Mouse (Mus musculus) ES-Bruce4 (cell line): ENCODE measurements at regions not wholly inside any gene's neighbourhood (a gene's known extent, or its start where the extent isn't known, plus 50 kb on each side); places are given as distances from the start of the nearest gene placed in this dataset.

Experiments
- CTCF ChIP-seq: IDR thresholded peaks from one replicate; pipeline ENCODE4 v1.8.1; 2011; ENCODE audit warnings: low read depth, low read length
- POLR2A ChIP-seq: IDR thresholded peaks from one replicate; pipeline ENCODE4 v1.8.1; 2011; ENCODE audit warnings: low read length; ENCODE audit not compliant: insufficient read depth

GRCm38 (mm10) chr10:84111502-84111901 lies 328.9 kb downstream of the Nuak1 start:
- TF ChIP-seq CTCF (no peak), POLR2A (no peak)
